9 mouse cellular contexts compared by ENCODE assay signal in the genomic region with DNA sequence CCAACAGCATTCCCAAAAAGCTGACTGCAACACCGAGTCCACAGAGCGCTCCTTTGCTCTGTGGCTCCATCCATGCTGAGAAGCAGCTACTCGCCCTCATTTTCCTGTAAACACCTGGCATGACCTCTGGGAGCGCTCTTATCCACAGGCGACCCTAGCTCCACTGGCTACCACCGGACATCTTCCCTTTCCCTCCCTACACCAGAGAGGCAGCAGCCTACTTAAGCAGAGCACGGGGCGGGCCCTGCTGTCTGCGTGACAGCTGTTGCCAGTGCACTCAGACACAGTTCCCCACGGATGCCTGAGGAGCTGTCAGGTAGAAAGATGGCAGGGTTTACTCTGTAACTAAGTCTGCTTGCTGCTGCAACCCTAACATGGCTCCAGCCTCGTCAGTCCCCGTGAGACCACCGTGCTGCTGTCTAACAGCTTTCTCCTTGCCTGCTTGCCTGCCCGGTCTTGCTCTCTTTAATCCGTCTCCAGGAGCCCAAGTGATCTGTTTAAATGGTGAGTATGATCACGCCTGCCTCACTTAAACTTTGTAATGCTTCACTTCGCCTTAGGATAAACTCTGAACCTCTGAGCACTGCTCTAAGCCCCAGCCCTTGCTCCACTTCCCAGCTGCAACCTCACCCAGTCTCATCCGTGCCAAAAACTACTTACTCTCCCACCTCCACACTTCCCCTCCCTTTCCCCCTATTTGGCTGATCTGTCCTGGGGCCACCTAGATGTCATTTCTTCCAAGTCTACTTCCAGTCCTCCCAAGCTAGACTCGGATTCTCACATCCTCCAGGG. TPM values are rescaled to one million over a fixed set of nuclear protein-coding genes. Genes with fewer than 3 reads are reported as not detected.
DNase-seq lines count a peak whose midpoint lies in the region; ATAC-seq lines count a peak whose summit lies in the region.
"Had no signal": no experiment of that assay in that cellular context is flagged by ENCODE, and none has a peak within 500 bp of the region (broad histone marks: within the 10 kb centered on the region; RNA-seq: fewer than 3 reads in every experiment).

No protein-coding gene starts in this region.

- H3K4me2 ChIP-seq in hindbrain, embryonic 11.5 days (replicated peaks; ENCODE audit: low read depth, low read length): no peak overlapping the region
- H3K4me2 ChIP-seq in limb, embryonic 12.5 days: no peak overlapping the region
- no peak overlapping the region for H3K4me2 ChIP-seq in stomach, embryonic 15.5 days
- H3K4me2 ChIP-seq: heart, embryonic 13.5 days had no signal

- no peaks in the 10 kb centered on the region for H3K9me3 ChIP-seq in hindbrain, embryonic 11.5 days (ENCODE audit: control insufficient read depth, low read length)
- H3K9me3 ChIP-seq in limb, embryonic 12.5 days: no peaks in the 10 kb centered on the region
- H3K9me3 ChIP-seq in stomach, embryonic 15.5 days: no peaks in the 10 kb centered on the region
- H3K9me3 ChIP-seq: heart, embryonic 13.5 days had no signal

- DNase-seq in gastrocnemius, postnatal 4 days (ENCODE audit: low spot score in 2 of 2): peak; percentile 23 to 31
- no peak for DNase-seq in gastrocnemius, postnatal 36 days
- peak; percentile 72 for DNase-seq in adipocyte (ENCODE audit: low spot score)
- peak; percentile 54 for DNase-seq in hindbrain, embryonic 11.5 days (ENCODE audit: low spot score)
- no peak for DNase-seq in layer of hippocampus, postnatal 36 days

- intact Hi-C loops in gastrocnemius, postnatal 36 days (cut with DNase I): no loop called here

- no peak overlapping the region for H3K4me3 ChIP-seq in hindbrain, embryonic 11.5 days (ENCODE audit: low read depth, low read length)
- no peak overlapping the region for H3K4me3 ChIP-seq in limb, embryonic 12.5 days (replicated peaks)
- no peak overlapping the region for H3K4me3 ChIP-seq in stomach, embryonic 15.5 days (replicated peaks)
- H3K4me3 ChIP-seq: heart, embryonic 13.5 days had no signal

- no peaks in the 10 kb centered on the region for H3K27me3 ChIP-seq in hindbrain, embryonic 11.5 days (ENCODE audit: control insufficient read depth, insufficient read depth, low read length)
- no peaks in the 10 kb centered on the region for H3K27me3 ChIP-seq in limb, embryonic 12.5 days
- no peaks in the 10 kb centered on the region for H3K27me3 ChIP-seq in stomach, embryonic 15.5 days (replicated peaks)
- H3K27me3 ChIP-seq: heart, embryonic 13.5 days had no signal

- no peaks in the 10 kb centered on the region for H3K4me1 ChIP-seq in hindbrain, embryonic 11.5 days (replicated peaks; ENCODE audit: control insufficient read depth, insufficient read depth, low read length)
- peaks cover 5% of the 10 kb centered on the region for H3K4me1 ChIP-seq in limb, embryonic 12.5 days (replicated peaks)
- H3K4me1 ChIP-seq in stomach, embryonic 15.5 days: peaks cover 7% of the 10 kb centered on the region
- H3K4me1 ChIP-seq: heart, embryonic 13.5 days had no signal

- no peak overlapping the region for H3K9ac ChIP-seq in hindbrain, embryonic 11.5 days (ENCODE audit: low read depth, low read length)
- H3K9ac ChIP-seq in limb, embryonic 12.5 days (replicated peaks): 0 out of 2 replicates have a peak overlapping the region, but pooled peaks have one; percentile 12
- H3K9ac ChIP-seq in stomach, embryonic 15.5 days: no peak overlapping the region
- H3K9ac ChIP-seq: heart, embryonic 13.5 days had no signal

- H3K36me3 ChIP-seq in hindbrain, embryonic 11.5 days (ENCODE audit: control insufficient read depth, insufficient read depth, low read length): no peaks in the 10 kb centered on the region
- peaks cover 25% of the 10 kb centered on the region for H3K36me3 ChIP-seq in limb, embryonic 12.5 days
- H3K36me3 ChIP-seq in stomach, embryonic 15.5 days: peaks cover 17% of the 10 kb centered on the region; the same call in 1 of the 2 replicates

- H3K27ac ChIP-seq in hindbrain, embryonic 11.5 days (ENCODE audit: low read depth, low read length): no peak overlapping the region
- no peak overlapping the region for H3K27ac ChIP-seq in limb, embryonic 12.5 days
- H3K27ac ChIP-seq in stomach, embryonic 15.5 days: no peak overlapping the region
- H3K27ac ChIP-seq: heart, embryonic 13.5 days had no signal

- peak; percentile 63 for ATAC-seq in hindbrain, embryonic 11.5 days (ENCODE audit: low FRiP score)
- ATAC-seq in limb, embryonic 12.5 days (ENCODE audit: insufficient number of reproducible peaks, insufficient read depth, low FRiP score, low TSS enrichment, low read depth): no peak
- peak; percentile 54; the same call in 1 of the 2 replicates for ATAC-seq in stomach, embryonic 15.5 days (ENCODE audit: insufficient read depth, low FRiP score, low read depth)
- no peak for ATAC-seq in granulocyte monocyte progenitor cell, adult 5-6 weeks (replicated peaks; ENCODE audit: poor library complexity, severe bottlenecking)

- 40% methylated on average over 19 of the region's 19 CpGs for WGBS in hindbrain, embryonic 11.5 days
- WGBS in limb, embryonic 12.5 days: 41% methylated on average over 19 of the region's 19 CpGs
- whole genome bisulfite sequencing in stomach, embryonic 15.5 days: 35% methylated on average over 19 of the region's 19 CpGs

RNA-seq across cellular contexts. Expression of a gene that starts 12.3 kb away (rescaled TPM):
- 10 to 100 TPM; 20.9 to 24.8 TPM for total RNA-seq in gastrocnemius, postnatal 4 days (2021)
- 10 to 100 TPM; 20.6 to 25.2 TPM for total RNA-seq in gastrocnemius, postnatal 36 days (2021)
- 9.1 and 10.9 TPM in 2 replicates for polyA plus RNA-seq in hindbrain, embryonic 11.5 days (2014; fragmentation: Nextera tagmentation; extraction: Ambion mirVana)
- polyA plus RNA-seq in limb, embryonic 12.5 days (2016; fragmentation: Nextera tagmentation; extraction: Ambion mirVana): 16.8 and 20.4 TPM in 2 replicates
- 15.8 and 15.9 TPM in 2 replicates for polyA plus RNA-seq in stomach, embryonic 15.5 days (2015; fragmentation: Nextera tagmentation; extraction: Ambion mirVana)
- total RNA-seq in granulocyte monocyte progenitor cell, adult 5-6 weeks (2014; fragmentation: Nextera tagmentation): 47.1 and 50.0 TPM in 2 replicates
- 36.0 and 36.1 TPM in 2 replicates for total RNA-seq in granulocyte monocyte progenitor cell, adult 5-6 weeks (2017)
- total RNA-seq in layer of hippocampus, postnatal 36 days (2021): 10 to 100 TPM; 43.3 to 43.6 TPM

RNA-seq across cellular contexts. Expression of a gene that starts 27.1 kb away (rescaled TPM):
- 10 to 100 TPM in 1 of 2 experiments, 1 to 10 TPM in 1; 9.1 to 12.5 TPM for total RNA-seq in gastrocnemius, postnatal 4 days (2021)
- 1 to 10 TPM; 1.1 to 1.7 TPM for total RNA-seq in gastrocnemius, postnatal 36 days (2021)
- 13.9 and 15.4 TPM in 2 replicates for polyA plus RNA-seq in hindbrain, embryonic 11.5 days (2014; fragmentation: Nextera tagmentation; extraction: Ambion mirVana)
- 10.5 and 11.6 TPM in 2 replicates for polyA plus RNA-seq in limb, embryonic 12.5 days (2016; fragmentation: Nextera tagmentation; extraction: Ambion mirVana)
- 14.5 and 20.5 TPM in 2 replicates for polyA plus RNA-seq in stomach, embryonic 15.5 days (2015; fragmentation: Nextera tagmentation; extraction: Ambion mirVana)
- total RNA-seq in granulocyte monocyte progenitor cell, adult 5-6 weeks (2014; fragmentation: Nextera tagmentation): 22.0 and 23.1 TPM in 2 replicates
- total RNA-seq in granulocyte monocyte progenitor cell, adult 5-6 weeks (2017): 7.0 and 12.3 TPM in 2 replicates
- total RNA-seq in layer of hippocampus, postnatal 36 days (2021): 10 to 100 TPM; 20.1 to 21.6 TPM

RNA-seq across cellular contexts. Expression of a gene that starts 50.2 kb away (rescaled TPM):
- total RNA-seq in gastrocnemius, postnatal 4 days (2021): not detected
- total RNA-seq in gastrocnemius, postnatal 36 days (2021): not detected
- 0.20 and 0.38 TPM in 2 replicates for polyA plus RNA-seq in hindbrain, embryonic 11.5 days (2014; fragmentation: Nextera tagmentation; extraction: Ambion mirVana)
- not detected in 2 replicates for polyA plus RNA-seq in limb, embryonic 12.5 days (2016; fragmentation: Nextera tagmentation; extraction: Ambion mirVana)
- polyA plus RNA-seq in stomach, embryonic 15.5 days (2015; fragmentation: Nextera tagmentation; extraction: Ambion mirVana): 26.3 and 31.4 TPM in 2 replicates
- total RNA-seq in granulocyte monocyte progenitor cell, adult 5-6 weeks (2014; fragmentation: Nextera tagmentation): not detected in 2 replicates
- total RNA-seq in granulocyte monocyte progenitor cell, adult 5-6 weeks (2017): not detected in 2 replicates
- total RNA-seq in layer of hippocampus, postnatal 36 days (2021): not detected
- polyA plus RNA-seq: heart, embryonic 13.5 days had no signal

Comparison
In these comparisons a context has a peak if more than half of its experiments do, and no peak if none do; other contexts are left out.
1. DNase-seq: peak in gastrocnemius, postnatal 4 days (2 of 2), adipocyte (single experiment) and hindbrain, embryonic 11.5 days (single experiment); none in gastrocnemius, postnatal 36 days (0 of 2) and layer of hippocampus, postnatal 36 days (0 of 2).
2. ATAC-seq: peak in hindbrain, embryonic 11.5 days (single experiment) and stomach, embryonic 15.5 days (single experiment); none in limb, embryonic 12.5 days (single experiment) and granulocyte monocyte progenitor cell, adult 5-6 weeks (single experiment).